Mouse (Mus musculus) bone marrow, adult 2 months (tissue): ENCODE data around the gene Nppa. TPM values are rescaled to one million over a fixed set of nuclear protein-coding genes. Genes with fewer than 3 reads are reported as not detected.

ENCODE experiments used
- H3K27ac ChIP-seq: fragments of 200-500 bp; 2 replicates; pipeline ENCODE4 v1.5.1; 2012; ENCODE audit warnings: low read depth, mild to moderate bottlenecking, control low read depth, inconsistent platforms, low read length; ENCODE audit not compliant: control insufficient read depth, poor library complexity, insufficient read depth
- H3K4me1 ChIP-seq: fragments of 200-500 bp; 2 replicates; pipeline ENCODE4 v1.6.1; 2011; ENCODE audit warnings: low read length; ENCODE audit not compliant: control insufficient read depth, insufficient read depth
- H3K4me3 ChIP-seq: fragments of 200-500 bp; replicated peaks from 2 replicates; pipeline ENCODE3; 2011; ENCODE audit warnings: mild to moderate bottlenecking, low read depth, low read length, control low read depth; ENCODE audit not compliant: control insufficient read depth
- CTCF ChIP-seq: fragments of 200-500 bp; IDR thresholded peaks from 2 replicates; pipeline ENCODE4 v1.5.1; 2011; ENCODE audit warnings: low read length, control low read depth; ENCODE audit not compliant: control insufficient read depth, insufficient read depth
- POLR2A ChIP-seq: fragments of 200-500 bp; IDR thresholded peaks from 2 replicates; pipeline ENCODE4 v1.6.1; 2011; ENCODE audit warnings: low read depth, mild to moderate bottlenecking, control low read depth, low read length, borderline replicate concordance; ENCODE audit not compliant: control insufficient read depth
- WGBS: fragments of 180-500 bp; shearing (Covaris S2); methylation state at CpG from one replicate; pipeline ENCODE4 v1.1.7; 2018; 5-methylcytosine and 5-hydroxymethylcytosine counted together
- polyA plus RNA-seq: library from polyadenylated mRNA; stranded (reverse); fragments of >200 nt; gene quantifications from 2 replicates; pipeline ENCODE4 v1.2.4, GENCODE M21; 2011; ENCODE audit warnings: low replicate concordance; ENCODE audit not compliant: missing spikeins, insufficient read depth, insufficient read length

The Nppa gene
- polyA plus RNA-seq, 1 experiment = not detected

DNA sequence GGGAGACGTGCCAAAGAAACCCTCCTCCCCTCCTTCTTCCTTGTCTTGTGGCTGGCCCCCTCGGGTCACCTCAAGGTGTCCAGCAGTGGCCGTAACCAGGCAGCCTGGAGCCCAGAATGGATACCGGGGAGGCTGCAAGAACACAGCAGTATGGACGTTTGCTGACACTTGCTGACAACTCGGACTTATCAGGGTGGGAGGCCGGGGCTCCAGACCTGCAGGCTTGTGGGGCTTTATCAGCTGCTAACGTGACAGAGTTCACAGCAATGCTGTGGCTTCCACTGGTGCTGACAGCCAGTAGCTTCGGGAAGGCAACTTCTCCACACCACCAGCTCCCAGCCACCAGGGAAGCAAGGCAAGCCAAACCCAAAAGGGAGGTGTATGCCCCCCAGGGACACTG is 31.2 kb upstream of the Nppa start:
- Histone ChIP-seq H3K4me3 (no peak overlapping the region), H3K4me1 (no peaks in the 10 kb centered on the region), H3K27ac (no peak overlapping the region; the same call in 1 of the 2 replicates)
- TF ChIP-seq POLR2A (no peak), CTCF (no peak)
- WGBS = 45% methylated on average over 9 of the region's 9 CpGs

DNA sequence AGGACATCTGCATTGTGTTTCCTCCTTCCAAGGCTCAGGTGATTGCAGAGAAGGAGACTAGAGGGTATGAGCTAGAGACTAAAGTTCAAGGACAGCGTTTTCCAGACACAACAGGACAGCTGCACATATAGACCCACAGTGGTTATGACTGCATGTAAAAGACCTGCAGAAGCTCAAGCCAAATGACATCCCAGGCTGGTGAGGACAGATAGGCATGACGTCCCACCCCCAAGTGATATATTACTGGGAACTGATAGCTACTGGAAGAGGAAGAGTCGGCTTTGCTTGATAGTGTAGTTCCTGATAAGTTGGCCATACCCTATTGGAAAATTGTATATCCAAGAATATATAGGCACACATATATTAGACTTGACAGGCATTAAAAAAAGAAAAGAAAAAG is 24.3 kb upstream of the Nppa start:
- 63% methylated on average over 3 of the region's 3 CpGs for WGBS
- H3K4me1 ChIP-seq = no peaks in the 10 kb centered on the region
- no peak overlapping the region for H3K4me3 ChIP-seq
- H3K27ac ChIP-seq = no peak overlapping the region
- TF ChIP-seq CTCF (no peak), POLR2A (no peak)

DNA sequence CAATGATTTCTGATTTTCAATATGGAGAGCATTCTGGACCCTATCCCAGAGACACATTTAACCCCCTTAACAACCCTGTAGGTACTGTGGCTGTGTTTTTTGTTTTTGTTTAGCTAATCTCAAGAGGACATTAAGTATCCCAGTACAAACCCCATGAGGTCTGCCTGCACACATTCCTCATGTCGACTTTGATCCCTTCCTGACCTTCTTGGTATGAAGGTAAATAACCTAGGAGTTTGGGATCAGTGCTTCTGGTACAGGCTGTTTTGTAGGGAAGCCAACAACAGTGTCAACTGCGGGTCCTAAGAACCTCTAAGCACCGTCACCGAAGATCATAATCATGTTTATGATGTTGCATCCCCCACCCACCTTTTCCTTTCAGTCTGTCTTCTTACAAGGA is 22.8 kb upstream of the Nppa start:
- Histone ChIP-seq H3K27ac (no peak overlapping the region), H3K4me3 (no peak overlapping the region), H3K4me1 (no peaks in the 10 kb centered on the region)
- 68% methylated on average over 4 of the region's 4 CpGs for WGBS
- TF ChIP-seq CTCF (no peak), POLR2A (no peak)

DNA sequence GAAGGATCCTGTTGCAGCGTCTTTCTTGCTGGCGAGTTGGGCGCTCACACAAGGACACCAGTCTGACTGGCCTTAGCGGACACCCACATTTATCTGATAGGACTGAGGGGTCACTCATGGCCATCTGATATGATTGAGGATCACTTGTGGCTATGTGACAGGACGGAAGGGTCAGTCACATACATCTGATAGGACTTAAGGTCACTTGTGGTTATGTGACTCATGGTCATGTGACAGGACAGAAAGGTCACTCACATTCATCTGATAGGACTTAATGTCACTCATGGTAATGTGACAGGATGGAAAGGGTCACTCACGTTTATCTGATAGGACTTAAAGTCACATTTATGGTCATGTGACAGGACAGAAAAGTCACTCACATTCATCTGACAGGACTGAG is 22.1 kb upstream of the Nppa start:
- WGBS = 85% methylated on average over 6 of the region's 6 CpGs
- TF ChIP-seq POLR2A = no peak
- no peak for TF ChIP-seq CTCF
- Histone ChIP-seq H3K4me1 (no peaks in the 10 kb centered on the region), H3K4me3 (no peak overlapping the region), H3K27ac (no peak overlapping the region)

DNA sequence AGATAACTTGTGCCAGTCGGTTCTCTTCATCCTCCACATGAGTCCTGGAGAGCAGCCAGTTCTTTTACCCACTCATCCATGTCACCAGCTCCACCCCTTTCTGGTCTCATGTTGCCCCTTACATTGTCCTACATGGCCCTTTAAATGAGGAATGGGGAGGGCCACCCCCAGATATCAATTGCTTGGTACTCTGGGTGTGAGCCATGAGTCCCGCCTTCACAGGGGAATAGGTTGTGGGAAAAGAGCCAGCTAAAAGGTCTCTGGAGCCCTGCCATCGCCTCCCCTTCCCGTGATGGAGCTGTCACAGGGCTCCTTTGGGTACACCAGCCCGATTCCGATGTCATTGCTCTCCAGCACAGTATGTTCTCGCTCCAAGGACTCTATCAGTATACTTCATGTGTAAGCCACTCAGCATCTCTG is 21.1 kb upstream of the Nppa start:
- Histone ChIP-seq H3K27ac (no peak overlapping the region), H3K4me1 (no peaks in the 10 kb centered on the region), H3K4me3 (no peak overlapping the region)
- 71% methylated on average over 7 of the region's 7 CpGs for WGBS
- TF ChIP-seq CTCF (no peak), POLR2A (no peak)

DNA sequence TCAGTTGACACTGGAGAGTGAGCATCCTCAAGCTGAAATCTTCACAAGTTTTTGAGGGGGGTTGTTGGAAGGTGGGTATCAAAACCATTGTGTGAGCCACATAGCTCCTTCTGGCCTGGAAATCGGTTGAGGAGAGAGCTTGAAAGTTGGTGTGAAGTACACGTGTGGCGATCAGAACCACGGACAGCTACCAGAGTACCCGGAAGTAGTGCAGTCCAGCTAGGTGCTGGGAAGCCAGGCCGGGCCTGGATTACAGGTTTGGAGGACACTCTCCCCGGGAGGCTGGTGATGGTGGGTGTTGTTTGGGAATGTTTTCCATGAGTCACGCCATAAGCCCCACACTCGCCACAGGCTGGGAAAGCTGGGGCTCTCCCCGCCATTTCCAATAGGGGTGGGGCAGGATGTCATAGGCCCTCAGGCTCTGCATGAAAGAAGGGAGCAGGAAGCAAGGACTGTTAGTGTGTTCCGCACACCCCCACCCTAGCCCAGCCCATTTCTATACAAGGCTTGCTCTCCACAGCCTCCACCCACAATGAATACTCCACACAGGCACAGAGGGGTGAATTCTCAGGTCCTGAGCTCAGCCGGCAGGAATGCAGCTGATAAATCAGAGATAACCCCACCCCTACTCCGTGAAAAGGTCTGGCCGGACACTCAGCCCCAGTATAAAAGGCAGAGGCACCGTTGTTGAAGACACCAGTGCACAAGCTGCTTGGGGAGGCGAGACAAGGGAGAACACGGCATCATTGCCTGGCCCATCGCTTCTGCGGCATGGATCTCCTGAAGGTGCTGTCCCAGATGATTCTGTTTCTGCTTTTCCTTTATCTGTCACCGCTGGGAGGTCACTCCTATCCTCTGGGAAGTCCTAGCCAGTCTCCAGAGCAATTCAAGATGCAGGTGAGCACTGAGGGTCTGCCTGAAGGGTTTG is 15.1 kb upstream of the Nppa start, which contains the start of gene Nppb:
Nppb (plus strand) TSS at position 584 of the 928 bp plus-strand sequence.
- no peak for TF ChIP-seq CTCF
- no peak for TF ChIP-seq POLR2A
- H3K27ac ChIP-seq = no peak within 1 kb of the TSS
- 29% methylated on average over 20 of the region's 20 CpGs for WGBS
- no peaks in the 10 kb centered on the region for H3K4me1 ChIP-seq
- no peak within 1 kb of the TSS for H3K4me3 ChIP-seq

DNA sequence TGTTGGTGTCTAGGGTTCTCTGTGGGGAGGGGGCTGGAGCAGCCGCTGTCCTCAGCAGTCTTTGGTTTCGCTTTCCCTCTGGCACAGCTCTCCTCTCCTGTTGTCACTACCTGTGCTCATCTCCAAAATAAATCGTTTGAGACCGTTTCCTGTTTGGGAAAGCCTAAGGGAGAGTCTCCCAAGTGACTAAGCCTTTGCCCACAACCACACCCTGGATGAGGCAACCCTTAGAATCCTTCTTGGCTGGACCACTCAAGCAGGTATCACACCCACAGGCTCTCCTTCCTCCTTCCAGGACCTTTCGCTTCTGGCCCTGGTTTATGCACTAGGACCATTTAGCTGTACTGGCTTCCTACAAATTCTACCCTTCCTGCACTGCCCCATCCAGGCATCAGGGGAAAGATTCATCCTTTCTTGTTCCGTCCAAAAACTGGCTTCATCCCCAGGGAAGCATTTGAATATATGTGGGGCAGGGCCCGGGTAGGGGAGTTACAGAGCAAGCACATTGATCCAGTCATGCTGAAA is 6.9 kb upstream of the Nppa start:
- H3K4me1 ChIP-seq = no peaks in the 10 kb centered on the region
- no peak overlapping the region for H3K27ac ChIP-seq
- TF ChIP-seq POLR2A (no peak), CTCF (no peak)
- H3K4me3 ChIP-seq = no peak overlapping the region
- WGBS = 51% methylated on average over 7 of the region's 7 CpGs

DNA sequence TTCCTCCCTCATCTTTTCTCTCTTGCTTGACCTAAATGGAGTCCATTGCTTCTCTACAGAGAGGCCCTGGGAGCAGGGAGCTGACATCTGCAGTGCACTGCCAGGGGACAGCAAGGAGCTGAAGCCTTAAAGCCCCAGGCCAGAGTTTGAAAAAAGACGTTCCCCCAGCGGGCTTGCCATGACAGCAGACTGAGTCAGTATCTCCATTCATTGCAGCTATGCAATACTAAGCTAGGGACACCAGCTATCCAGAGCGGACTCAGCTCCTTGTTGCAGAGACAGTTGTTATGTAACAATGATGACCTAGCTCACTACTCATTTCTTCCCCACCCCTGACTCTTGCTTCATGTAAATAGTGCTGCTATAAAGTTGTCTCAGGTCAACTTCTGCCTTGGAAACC is 5.2 kb upstream of the Nppa start:
- Histone ChIP-seq H3K27ac (no peak overlapping the region), H3K4me3 (no peak overlapping the region), H3K4me1 (no peaks in the 10 kb centered on the region)
- TF ChIP-seq CTCF = no peak
- TF ChIP-seq POLR2A = no peak
- 71% methylated on average over 3 of the region's 3 CpGs for WGBS
